Mouse (Mus musculus): ENCODE measurements around the gene Ophn1. TPM values are rescaled to one million over a fixed set of nuclear protein-coding genes. Genes with fewer than 3 reads are reported as not detected.

Gene Ophn1
- total RNA-seq, 2 experiments from 2014 or later, result 48.7 to 48.9 TPM

DNA sequence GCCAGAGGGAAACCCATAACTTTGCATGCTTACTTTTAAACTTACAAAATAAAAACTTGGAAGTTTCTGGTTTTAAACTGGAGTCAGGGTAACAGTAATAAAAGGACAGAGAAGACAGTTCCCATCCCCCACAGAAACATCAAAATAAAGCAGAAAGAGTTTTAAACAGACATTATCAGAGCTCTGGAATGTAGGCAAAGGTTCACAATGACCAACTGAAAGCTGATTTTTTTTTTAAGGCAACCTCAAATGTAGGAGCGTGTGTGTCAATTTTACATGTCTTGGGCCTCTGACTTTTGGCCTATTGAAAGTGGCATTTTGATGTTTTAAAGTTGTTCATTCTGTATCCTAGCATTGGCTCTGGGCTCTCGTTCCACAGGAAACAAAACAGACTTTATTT is 49.2 kb downstream of the Ophn1 start:
- no peak for DNase-seq
- intact Hi-C loops (cut with DNase I), result no loop called here

DNA sequence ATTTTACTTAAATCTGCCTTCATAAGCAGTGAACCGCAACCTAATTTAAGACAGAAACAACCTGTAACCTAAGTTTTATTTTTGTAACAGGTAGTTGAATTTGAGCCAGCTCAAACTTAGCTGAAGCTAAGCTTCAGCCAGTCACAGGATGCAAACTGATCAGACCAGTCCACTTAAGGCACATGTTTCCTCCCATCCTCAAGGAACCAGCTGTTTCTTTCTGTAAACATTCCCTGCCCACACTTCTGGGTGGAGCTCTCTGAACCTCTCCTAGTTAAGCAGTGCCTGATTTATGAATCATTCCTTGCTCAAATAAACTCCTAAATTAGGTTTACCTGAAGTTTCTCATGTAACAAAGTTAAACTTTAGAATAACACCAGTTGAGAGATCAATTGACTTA is 54.8 kb downstream of the Ophn1 start:
- intact Hi-C loops (cut with DNase I), result no loop called here

DNA sequence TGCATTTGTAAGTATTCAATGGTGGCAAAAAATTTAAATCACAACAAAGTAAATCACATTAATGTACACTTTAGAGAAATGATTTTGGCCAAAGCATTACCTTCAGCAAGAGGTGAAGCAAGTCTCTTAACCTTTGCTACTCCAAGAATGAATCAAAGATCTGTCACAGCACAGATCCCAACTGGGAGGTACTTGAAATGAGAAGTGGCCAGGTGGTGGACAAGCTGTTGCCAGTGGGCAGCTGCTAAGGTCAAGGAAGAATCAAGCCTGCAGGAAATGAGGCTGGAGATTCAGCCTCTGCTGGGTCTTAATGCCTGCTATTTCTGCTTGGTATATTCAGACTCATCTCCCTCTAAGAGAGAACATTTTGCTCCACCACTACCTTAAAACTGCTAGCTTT is 87.0 kb downstream of the Ophn1 start:
- intact Hi-C loops (cut with DNase I), result no loop called here

More for the DNA sequence above, 54.8 kb downstream of the Ophn1 start:
- no peak for DNase-seq

DNA sequence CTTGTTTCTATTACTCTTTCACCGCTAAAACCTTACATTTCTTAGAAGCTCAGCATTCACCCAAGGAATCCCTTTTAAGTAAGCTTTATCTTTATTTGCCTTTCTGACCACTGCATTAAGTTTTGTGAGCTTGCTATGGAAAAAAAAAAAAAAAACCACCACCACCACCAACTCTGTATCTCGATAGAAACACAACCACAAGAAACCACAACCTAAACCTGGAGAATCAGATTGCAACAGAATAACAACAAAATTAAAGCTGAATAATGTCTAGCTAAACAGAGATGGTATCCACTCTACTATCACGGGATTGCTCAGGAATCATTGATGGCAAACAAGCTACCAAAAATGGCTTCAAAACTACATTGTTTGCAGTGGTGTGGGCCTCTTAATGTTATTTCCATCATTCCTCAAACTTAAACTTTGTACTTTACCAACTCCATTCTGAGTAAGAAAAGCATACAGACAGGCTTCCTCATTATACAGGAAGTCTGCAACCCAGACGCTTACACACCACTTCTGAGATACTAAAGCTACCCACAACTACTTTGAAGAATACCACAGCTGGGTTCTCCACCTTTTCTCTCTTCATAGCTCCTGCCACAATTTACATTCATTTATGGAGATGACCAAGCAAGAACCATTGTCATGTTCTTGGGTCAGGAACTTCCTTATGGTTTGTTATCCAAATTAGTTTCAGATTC is 116.4 kb downstream of the Ophn1 start:
- intact Hi-C loops (cut with DNase I), result no loop called here
- DNase-seq, result no peak

More for the DNA sequence above, 87.0 kb downstream of the Ophn1 start:
- DNase-seq, result peak; percentile 3

DNA sequence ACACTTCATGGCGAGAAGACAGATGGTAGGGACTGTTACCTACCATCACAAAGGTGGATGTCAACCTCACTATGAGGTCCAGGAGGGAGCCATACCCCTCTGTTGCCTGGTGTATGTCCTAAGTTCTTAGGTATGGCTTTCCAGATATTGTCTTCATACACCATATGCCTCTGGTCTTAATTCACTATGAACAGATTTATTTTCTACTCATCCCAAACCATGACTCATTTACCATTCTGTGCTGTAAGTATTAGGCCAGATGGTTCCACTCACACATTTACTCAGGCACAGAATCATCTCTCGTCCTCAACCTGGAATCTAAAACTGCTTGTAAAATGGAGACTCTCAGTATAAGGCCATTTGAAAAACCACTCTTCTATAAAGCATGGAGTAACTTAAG is 135.7 kb downstream of the Ophn1 start:
- no peak for DNase-seq
- intact Hi-C loops (cut with DNase I), result no loop called here

DNA sequence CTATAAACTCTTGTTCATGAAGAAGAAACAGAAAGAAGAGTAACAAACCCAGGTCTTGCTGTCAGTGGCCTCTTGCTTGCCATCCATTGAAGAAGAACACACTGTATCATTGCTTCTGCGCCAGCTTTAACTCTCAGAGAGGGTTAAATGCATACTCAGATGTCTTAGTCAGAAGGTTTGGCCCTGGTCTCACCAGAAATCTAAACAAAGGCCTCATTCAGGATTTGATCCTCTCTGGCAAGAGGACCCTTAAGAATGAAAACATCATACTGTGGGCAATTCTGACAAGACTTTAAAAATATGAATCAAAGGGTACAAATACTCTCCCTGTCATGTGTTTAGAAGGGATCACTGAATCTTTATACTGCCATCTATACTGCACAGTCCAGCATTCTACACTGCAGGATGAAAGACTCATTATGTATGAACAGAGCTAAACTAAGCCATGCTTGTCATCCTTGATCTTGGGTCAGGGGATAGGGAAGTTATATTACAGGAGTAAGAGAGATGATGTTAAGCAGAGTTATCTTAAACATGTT is 139.5 kb downstream of the Ophn1 start:
- DNase-seq, result no peak

DNA sequence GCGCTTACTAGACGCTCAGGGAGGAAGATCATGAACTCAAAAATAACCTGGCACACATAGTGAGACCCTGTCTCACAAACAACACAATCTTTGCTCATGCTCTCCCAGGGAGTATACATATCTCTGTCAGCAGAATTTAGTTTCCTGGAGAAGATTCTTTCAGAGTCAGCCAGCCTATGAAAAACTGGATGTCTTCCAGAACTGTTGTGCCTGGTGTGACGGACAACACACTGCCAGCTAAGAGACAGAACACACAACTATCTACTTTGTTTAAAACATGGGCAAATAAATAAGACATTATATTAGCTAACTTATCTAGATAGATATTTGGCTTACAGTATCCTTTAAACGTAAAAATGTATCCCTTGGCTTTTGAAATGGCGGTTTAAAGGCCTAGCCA is 154.1 kb downstream of the Ophn1 start:
- intact Hi-C loops (cut with DNase I), result no loop called here
- DNase-seq, result no peak

More for the DNA sequence above, 139.5 kb downstream of the Ophn1 start:
- intact Hi-C loops (cut with DNase I), result no loop called here

DNA sequence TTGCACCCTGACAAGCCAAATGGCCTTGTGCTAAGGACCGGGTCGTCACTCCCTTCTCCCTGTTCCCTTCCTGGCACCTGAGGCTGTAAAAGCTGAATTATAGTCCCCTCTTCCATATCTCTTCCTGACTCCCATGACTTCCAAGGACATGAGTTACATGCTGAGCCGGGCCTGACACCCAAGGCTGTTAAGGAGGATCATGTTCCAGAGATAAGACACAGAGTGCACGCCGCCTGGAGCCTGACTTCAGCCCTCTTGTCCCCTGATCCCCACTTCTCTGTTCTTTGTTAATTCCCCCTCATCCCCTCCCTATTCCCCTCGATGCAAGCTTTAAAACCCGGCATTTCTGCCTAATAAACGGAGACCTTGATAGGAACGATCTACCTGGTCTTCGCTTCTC is 167.8 kb downstream of the Ophn1 start:
- intact Hi-C loops (cut with DNase I), result loop anchor here (5.0 kb wide), 1 partner anchor 344 kb away; no protein-coding TSS in a partner anchor
- no peak for DNase-seq

DNA sequence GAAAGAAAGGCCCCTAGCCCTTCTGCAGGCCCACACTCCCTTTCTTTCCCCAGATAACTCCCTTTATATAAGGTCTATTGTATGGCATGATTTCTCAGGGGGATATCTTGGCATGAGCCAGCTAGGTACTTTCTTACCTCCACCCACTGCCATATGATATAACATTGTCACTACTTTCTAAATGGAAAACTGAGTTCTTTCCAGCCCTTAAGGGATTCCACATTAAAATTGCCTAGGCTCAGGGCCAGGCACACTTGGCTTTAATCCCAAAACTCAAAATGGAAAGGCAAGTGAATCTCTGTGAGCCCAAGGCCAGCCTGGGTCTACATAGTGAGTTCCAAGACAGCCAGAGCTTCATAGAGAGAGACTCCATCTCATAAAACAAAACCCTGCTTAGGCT is 183.1 kb downstream of the Ophn1 start:
- peak; percentile 2 for DNase-seq
- intact Hi-C loops (cut with DNase I), result no loop called here

DNA sequence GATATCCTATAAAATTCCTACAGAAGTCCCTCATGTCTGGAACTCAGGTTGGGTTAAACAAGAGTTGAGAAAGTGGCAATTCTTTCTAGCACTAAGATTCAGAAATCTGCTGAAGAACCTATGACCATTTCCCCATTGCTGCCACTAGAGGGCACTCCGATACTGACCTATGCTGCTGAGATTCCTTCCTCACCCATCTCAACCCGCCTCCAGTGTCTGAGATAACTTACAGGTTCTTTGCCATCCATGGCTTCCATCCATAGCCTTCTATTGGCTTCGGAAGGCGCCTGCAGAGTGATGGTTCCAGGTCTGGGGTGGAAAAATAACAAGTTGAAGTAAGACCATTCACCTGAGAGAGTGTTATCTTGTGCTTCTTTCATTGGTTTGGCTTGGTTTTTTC is 189.2 kb downstream of the Ophn1 start:
- DNase-seq, result peak; percentile 41
- intact Hi-C loops (cut with DNase I), result loop anchor here (2.0 kb wide), 1 partner anchor 217 kb away; no protein-coding TSS in a partner anchor

DNA sequence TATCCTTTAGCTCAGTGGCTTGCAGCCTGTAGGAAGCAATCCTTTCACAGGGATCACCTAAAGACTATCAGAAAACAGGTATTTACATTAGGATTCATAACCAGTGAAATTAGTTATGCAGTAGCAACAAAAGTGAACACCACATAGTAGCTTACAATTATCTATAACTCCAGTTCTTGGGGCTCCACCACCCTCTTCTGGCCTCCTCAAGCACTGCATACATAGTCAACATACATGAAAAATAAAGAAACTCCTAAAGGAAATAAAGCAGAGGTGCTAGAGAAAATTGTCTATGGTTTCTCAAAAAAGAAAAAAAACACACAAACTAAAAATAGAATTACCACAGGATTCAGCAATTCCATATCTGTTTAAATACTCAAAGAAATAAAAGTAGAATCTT is 208.2 kb downstream of the Ophn1 start:
- intact Hi-C loops (cut with DNase I), result loop anchor here (5.0 kb wide), 1 partner anchor 1780 kb away; no protein-coding TSS in a partner anchor

DNA sequence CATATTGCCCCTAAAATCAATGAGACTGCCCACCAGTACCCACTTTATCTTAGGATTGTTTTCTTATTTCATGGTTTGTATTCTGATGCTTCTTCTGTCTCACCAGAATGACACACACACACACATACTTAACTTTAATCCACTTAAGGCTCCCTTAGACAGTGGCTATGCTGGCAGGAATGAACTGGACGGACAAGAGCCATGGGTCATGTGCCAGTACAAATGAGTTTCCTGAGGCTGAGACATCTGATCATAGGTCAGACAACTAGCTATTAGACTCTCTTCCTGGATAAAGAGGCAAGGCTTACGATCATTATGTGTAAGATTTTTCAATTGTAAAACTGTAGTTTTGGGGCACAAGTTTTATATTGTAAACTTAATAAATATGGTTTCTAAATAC is 209.5 kb downstream of the Ophn1 start:
- intact Hi-C loops (cut with DNase I), result loop anchor here (5.0 kb wide), 1 partner anchor 1779 kb away; no protein-coding TSS in a partner anchor
- DNase-seq, result no peak

More for the DNA sequence above, 208.2 kb downstream of the Ophn1 start:
- no peak for DNase-seq

DNA sequence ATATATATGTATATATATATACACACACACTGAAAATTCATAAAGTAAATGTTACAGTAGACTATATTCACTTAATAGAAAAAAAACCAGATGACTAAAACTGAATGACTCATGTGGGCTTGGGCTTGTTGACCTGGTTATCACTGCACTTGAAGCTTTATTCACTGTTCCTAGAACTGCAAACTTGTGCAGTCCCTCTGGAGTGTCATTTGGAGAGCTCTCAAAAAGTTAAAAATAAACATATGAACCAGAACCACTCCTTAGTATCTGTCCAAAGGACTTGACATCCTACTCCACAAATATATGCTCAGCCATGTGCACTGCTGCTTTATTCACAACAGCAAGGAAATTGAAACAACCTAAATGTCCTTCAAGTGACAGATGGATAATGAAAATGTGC is 219.8 kb downstream of the Ophn1 start:
- intact Hi-C loops (cut with DNase I), result no loop called here
- no peak for DNase-seq

DNA sequence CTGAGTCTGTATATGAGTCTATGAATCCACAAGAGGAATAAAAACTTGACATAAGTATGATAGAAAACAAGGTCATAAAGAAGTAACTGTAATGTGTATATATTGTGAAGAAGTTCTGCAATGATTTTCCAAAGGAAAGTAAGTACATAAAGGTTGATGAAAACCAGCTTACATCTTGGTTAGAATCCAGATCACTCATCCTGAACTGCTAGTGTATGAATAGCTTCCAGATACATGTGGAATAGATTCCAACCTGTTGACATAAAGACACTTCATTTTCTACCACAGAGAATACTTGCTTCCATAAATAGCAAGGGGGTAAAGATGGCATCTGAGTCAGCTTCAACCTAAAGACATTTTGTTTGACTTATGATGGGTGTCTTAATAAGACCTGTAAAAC is 239.4 kb downstream of the Ophn1 start:
- intact Hi-C loops (cut with DNase I), result no loop called here
- DNase-seq, result no peak

DNA sequence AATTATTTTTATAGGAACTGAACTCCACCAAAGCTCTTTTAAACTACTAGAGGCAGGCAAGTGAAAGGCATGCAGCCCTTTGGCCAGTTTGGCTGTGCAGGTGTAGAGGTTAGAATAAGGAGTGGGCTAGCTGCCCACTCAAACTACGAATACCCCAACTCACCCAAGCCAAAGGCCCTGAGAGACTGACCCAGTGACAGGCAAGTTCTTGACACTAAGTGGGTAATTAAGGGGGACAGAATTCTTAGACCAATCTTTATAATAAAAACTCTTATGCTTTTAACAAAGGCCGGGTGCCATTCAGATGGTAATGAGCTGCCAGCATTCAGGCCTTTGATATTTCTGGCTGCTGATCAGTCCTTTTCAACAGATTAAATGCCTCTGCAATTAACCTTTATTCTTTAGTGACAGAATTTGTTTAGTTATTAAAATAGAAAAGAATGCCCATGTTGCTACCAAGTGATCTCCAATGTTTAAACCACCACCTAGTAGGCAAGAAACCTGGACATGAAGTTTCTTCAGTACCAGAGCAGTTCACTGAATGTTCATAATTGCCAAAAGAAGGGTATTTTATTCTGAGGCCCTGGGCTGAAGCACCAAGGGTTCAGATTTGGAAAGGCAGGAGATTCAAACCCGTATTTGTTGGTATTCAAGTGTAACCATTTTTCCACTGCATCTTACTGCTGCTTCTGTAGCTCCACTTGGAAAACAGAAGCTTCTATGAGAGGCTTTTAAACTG is 262.0 kb downstream of the Ophn1 start:
- no peak for DNase-seq
- intact Hi-C loops (cut with DNase I), result no loop called here

DNA sequence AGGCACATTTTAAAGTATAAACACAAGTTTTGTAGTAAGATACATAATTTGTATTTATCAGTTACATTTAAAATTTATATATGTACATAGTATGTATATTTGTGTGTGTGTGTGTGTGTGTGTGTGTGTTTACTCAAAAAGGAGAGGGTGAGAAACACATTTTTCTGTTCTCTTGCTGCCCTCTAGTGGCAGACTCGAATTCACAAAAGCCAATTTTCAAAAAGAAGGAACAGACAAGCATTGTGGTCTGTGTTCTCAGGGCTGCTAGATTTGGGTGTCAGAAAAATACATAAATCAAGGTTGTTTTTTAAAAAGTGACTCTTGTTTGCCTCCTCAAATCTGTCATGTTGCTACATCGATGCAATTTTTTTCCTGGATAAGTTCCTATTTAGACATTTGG is 272.0 kb downstream of the Ophn1 start:
- intact Hi-C loops (cut with DNase I), result loop anchor here (2.0 to 5.0 kb wide), 2 partner anchors 1187 to 1718 kb away; no protein-coding TSS in a partner anchor
- peak; percentile 17 for DNase-seq

DNA sequence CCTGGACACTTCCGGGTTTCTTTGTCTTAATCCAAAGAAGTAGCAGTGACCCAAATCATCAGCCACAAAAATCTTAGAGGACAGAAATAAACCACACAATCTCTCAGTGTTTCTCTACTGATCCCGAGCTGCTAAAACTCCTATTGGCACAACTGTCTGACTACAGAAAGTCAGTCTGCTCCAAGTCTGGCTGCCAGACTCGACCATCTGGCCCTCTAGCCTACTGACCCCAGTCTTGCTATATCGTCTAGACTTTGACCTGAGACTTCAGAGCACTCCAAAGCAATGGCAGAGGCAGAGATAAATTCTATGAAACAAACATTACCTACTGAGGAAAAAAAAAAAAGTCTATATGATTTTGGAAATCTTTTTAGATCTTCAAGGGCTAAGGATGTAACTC is 273.4 kb downstream of the Ophn1 start:
- intact Hi-C loops (cut with DNase I), result loop anchor here (5.0 kb wide), 1 partner anchor 1185 kb away; no protein-coding TSS in a partner anchor

DNA sequence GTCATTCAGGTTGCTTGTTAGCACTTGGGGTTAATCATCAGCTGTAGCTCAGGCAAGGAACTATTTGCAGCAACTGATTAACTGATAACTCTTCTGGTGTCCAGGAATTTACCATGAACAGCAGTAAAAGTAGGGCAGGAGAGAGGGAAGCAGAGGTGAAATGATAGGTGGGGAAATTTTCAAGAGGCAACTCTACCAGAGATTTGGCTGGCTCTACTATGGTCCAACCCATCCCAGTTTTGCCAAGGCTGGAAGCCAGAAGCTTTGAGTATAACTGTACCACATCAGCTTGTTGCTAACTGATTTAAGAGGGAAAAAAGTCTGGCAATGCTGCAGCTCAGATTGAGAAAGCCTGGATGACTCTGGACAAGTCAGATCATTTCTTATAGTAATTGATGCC is 316.6 kb downstream of the Ophn1 start:
- DNase-seq, result no peak
- intact Hi-C loops (cut with DNase I), result no loop called here

More for the DNA sequence above, 273.4 kb downstream of the Ophn1 start:
- peak; percentile 38 for DNase-seq

DNA sequence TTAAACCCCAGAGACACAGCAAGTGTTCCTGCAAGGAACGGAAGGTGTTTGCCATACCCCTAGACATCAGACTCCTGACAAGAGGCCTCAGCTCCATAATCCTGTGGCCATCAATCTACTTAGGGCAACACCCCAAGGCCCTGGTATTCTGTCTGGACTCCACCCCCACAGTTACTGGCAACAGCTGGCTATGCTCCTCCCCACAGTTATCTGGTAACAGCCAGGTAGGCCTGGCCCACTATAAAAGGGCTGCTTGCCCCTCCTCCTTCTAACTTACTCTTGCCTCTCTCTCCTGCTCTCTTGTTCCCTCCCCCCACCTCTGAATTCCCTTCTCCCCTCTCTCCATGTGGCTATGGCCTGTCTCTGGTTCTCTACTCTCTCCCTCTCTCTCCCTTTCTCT is 344.4 kb downstream of the Ophn1 start:
- DNase-seq, result no peak
- intact Hi-C loops (cut with DNase I), result no loop called here

DNA sequence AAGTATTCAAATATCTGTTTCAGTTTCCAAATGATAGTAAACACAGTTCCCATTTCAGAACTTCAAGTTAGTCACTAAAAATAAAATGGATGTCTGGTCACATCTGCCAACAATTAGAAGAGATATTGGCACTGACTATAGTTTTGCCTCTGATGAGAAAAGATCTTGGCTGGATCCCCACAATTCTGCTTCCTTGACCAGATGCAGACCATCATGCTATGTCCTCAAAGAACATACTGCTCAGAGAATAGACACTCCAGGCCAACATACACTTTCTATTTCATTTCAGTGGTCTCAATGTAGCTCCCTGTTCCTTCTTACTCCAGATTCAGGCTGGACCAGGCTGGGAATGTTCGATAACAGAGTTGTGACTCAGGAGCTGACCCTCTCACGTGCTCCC is 375.5 kb downstream of the Ophn1 start:
- no peak for DNase-seq
- intact Hi-C loops (cut with DNase I), result no loop called here

DNA sequence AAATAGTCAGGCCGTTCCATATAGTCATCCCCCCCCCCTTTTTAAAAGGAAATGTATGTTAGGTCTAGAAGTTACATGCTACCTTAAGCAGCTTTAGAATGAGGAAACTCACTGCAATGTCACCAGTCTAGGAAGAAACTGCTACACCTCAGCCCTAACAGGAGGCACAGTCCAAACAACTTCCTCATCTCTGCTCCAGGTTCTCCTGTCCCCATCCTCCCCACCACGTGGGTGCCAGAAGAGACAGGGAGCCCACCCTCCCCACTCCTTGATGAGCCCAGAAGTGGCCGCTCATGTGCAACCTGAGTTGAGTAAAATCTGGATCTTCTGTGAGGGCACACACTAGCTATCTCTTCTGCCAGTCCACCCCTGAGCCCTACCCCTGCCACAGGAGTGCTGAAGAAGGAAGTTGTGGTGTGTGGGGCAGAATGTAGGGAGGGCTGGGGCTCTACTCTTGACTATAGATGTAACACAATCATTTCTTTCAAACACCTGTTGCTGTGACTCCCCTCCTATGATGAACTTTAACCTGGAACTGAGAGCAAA is 376.4 kb downstream of the Ophn1 start:
- intact Hi-C loops (cut with DNase I), result no loop called here
- DNase-seq, result no peak
